Mouse (Mus musculus) neural tube, embryonic 15.5 days (tissue): ENCODE measurements around the gene Rassf3. TPM values are rescaled to one million over a fixed set of nuclear protein-coding genes. Genes with fewer than 3 reads are reported as not detected.

ENCODE experiments used
- ATAC-seq: fragments of 200-750 bp; cut with Nextera tagmentation; 2 replicates; pipeline ENCODE4 v1.8.0; 2017; ENCODE audit warnings: mild to moderate bottlenecking, moderate TSS enrichment, moderate library complexity; ENCODE audit not compliant: low FRiP score
- H3K27ac ChIP-seq: fragments of 300-500 bp; sonication (generic); replicated peaks from 2 replicates; pipeline ENCODE4 v1.5.1; 2015; ENCODE audit warnings: mild to moderate bottlenecking, inconsistent platforms
- H3K27me3 ChIP-seq: fragments of 300-500 bp; sonication (generic); replicated peaks from 2 replicates; pipeline ENCODE4 v1.6.1; 2015; ENCODE audit warnings: inconsistent platforms
- H3K36me3 ChIP-seq: fragments of 300-500 bp; sonication (generic); 2 replicates; pipeline ENCODE4 v1.6.1; 2015; ENCODE audit warnings: inconsistent platforms
- H3K4me1 ChIP-seq: fragments of 300-500 bp; sonication (generic); 2 replicates; pipeline ENCODE4 v1.6.1; 2015; ENCODE audit warnings: inconsistent platforms
- H3K4me2 ChIP-seq: fragments of 300-500 bp; sonication (generic); 2 replicates; pipeline ENCODE4 v1.6.1; 2015; ENCODE audit warnings: inconsistent platforms, mild to moderate bottlenecking, moderate library complexity
- H3K4me3 ChIP-seq: fragments of 300-500 bp; sonication (generic); replicated peaks from 2 replicates; pipeline ENCODE4 v1.5.1; 2015; ENCODE audit warnings: mild to moderate bottlenecking, inconsistent platforms
- H3K9ac ChIP-seq: fragments of 300-500 bp; sonication (generic); replicated peaks from 2 replicates; pipeline ENCODE4 v1.6.1; 2015; ENCODE audit warnings: mild to moderate bottlenecking, inconsistent platforms
- H3K9me3 ChIP-seq: fragments of 300-500 bp; sonication (generic); replicated peaks from 2 replicates; pipeline ENCODE4 v1.6.1; 2016; ENCODE audit warnings: inconsistent platforms
- WGBS: fragments of 180-500 bp; shearing (Covaris S2); methylation state at CpG from one replicate; pipeline ENCODE4 v1.1.7; 2015; ENCODE audit warnings: mixed read lengths; 5-methylcytosine and 5-hydroxymethylcytosine counted together
- polyA plus RNA-seq: library from polyadenylated mRNA; unstranded; fragments of >200 nt; fragmentation: Nextera tagmentation; extraction: Ambion mirVana; gene quantifications from 2 replicates; pipeline ENCODE4 v1.2.1, GENCODE M21; 2015

The Rassf3 gene
- polyA plus RNA-seq, 1 experiment from 2014 or later = 6.7 TPM

DNA sequence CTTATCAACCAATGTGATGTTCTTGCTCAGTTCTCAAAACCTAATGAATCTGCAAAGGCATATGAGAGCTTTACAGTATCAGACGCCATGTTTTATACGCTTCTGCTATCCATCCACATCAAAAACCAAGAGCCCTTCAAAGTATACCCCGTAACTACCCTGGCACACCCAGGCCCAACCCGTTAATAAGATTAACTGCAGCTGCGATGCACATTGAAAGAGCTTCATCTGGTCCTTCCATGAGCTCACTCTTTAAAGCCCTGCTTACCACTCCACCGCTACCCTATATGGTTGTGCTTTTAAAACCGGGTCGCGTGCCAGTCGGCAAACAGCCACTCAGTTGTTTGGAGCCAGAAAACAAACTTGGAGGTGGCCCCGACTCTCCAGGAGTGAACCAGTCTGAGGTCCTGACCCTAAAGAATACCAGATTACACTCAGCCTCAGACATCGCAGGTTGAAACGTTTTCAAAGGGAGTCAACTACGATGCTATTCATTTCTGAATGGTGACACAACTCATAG is 50.6 kb downstream of the Rassf3 start:
- 86% methylated on average over 14 of the region's 14 CpGs for WGBS
- Histone ChIP-seq H3K9ac (no peak overlapping the region), H3K27ac (no peak overlapping the region), H3K4me3 (no peak overlapping the region), H3K4me2 (no peak overlapping the region), H3K27me3 (no peaks in the 10 kb centered on the region), H3K4me1 (peaks cover 56% of the 10 kb centered on the region), H3K9me3 (no peaks in the 10 kb centered on the region), H3K36me3 (no peaks in the 10 kb centered on the region)
- ATAC-seq = no peak

DNA sequence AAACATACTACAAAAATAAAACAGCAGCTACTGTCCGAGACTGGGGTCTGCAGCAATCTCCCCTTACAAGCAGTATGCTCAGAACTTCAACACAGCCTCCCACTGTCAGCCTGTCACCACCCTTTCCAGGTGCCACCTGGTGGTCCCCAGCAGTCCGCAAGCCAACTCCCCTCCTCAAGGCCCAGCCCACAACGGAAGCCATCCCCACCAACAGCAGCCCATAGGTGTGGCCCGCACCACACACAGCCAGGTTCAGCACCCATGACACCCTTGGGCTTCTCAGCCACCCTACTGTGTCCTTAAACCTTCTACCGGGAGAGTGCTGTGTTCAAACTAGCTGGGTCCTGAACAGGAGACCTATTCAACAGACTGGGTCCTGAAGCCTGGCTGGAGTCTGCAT is 51.1 kb downstream of the Rassf3 start:
- H3K27ac ChIP-seq = no peak overlapping the region
- ATAC-seq = no peak
- no peaks in the 10 kb centered on the region for H3K9me3 ChIP-seq
- no peak overlapping the region for H3K4me2 ChIP-seq
- H3K36me3 ChIP-seq = no peaks in the 10 kb centered on the region
- H3K4me3 ChIP-seq = no peak overlapping the region
- peaks cover 56% of the 10 kb centered on the region for H3K4me1 ChIP-seq
- 88% methylated on average over 5 of the region's 5 CpGs for WGBS
- H3K9ac ChIP-seq = no peak overlapping the region
- H3K27me3 ChIP-seq = no peaks in the 10 kb centered on the region

- peaks cover 56% of the 10 kb centered on the region for H3K4me1 ChIP-seq
- H3K4me2 ChIP-seq = no peak overlapping the region
- H3K27ac ChIP-seq = peak overlapping the region; percentile 81
- no peak overlapping the region for H3K4me3 ChIP-seq
- H3K27me3 ChIP-seq = no peaks in the 10 kb centered on the region
- H3K36me3 ChIP-seq = no peaks in the 10 kb centered on the region
- no peak overlapping the region for H3K9ac ChIP-seq
- 60% methylated on average over 3 of the region's 3 CpGs for WGBS
- H3K9me3 ChIP-seq = no peaks in the 10 kb centered on the region
- no peak for ATAC-seq
Observed at GRCm38 (mm10) chr10:121424455-121424854, 51.7 kb downstream of the Rassf3 start.

DNA sequence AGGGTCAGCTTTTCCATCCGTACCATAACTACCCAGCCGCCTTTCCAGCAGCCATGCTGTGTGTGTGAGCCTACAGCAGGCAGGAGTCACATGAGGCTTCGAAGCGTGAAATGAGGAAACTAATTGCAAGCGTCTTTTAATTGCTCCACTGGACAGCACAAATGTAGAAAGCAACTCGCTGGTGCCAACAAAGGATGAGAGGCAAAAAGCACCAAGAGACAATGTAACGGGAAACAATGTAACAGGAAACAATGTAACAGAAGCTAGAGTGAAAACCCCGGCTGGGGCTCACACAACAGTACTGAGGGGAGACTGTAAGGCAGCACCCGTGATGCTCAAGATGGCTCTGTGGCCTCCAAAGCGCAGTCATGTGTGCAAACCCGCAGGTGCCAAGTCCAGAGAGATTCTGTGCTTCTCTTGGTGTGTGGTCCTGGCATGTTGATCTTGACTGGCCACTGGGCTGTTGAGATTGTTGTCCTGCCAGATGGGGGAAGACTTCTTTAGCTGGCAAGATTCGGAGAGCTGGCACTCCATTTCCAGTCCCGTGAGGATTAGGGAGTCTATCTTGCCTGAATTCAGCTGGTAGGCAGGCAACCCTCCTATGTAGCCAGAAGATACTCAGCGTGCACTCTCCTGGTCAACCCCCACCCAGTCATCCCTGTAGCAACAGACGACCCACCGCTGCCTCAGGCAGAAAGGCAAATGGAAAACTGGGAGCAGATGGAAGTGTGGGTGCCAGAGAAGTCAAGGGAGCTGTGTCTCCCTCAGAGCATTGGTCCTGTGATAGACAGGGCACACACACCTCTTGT is 52.4 kb downstream of the Rassf3 start:
- Histone ChIP-seq H3K27ac (peak overlapping the region; percentile 81), H3K9ac (no peak overlapping the region), H3K36me3 (no peaks in the 10 kb centered on the region), H3K4me1 (peaks cover 52% of the 10 kb centered on the region), H3K4me3 (no peak overlapping the region), H3K9me3 (no peaks in the 10 kb centered on the region), H3K4me2 (peak overlapping the region; percentile 17; the same call in 1 of the 2 replicates), H3K27me3 (no peaks in the 10 kb centered on the region)
- peak; percentile 39 for ATAC-seq
- WGBS = 26% methylated on average over 16 of the region's 16 CpGs

DNA sequence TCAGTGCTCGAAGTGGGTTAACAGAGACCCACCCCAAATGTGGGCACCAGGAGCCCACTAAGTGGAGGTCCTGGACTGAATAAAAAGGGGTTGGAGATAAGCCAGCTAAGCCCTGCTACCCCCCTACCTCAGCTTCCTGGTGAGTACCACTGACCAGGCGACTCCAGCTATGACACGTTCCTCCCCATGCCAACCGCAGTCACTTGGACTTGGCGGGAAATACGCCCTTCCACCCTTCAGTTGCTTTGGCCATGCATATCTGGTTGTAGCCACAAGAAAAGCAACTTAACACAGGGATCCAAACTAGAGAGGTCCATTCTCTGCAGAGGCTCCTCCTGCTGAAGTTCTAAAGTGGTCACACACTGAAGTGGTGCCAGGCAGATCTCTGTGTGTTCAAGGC is 53.9 kb downstream of the Rassf3 start:
- no peak for ATAC-seq
- no peaks in the 10 kb centered on the region for H3K36me3 ChIP-seq
- H3K9ac ChIP-seq = no peak overlapping the region
- no peak overlapping the region for H3K4me2 ChIP-seq
- WGBS = 86% methylated on average over 6 of the region's 6 CpGs
- no peak overlapping the region; the same call in 1 of the 2 replicates for H3K27ac ChIP-seq
- peaks cover 46% of the 10 kb centered on the region for H3K4me1 ChIP-seq
- H3K9me3 ChIP-seq = no peaks in the 10 kb centered on the region
- no peak overlapping the region for H3K4me3 ChIP-seq
- H3K27me3 ChIP-seq = no peaks in the 10 kb centered on the region

- Histone ChIP-seq H3K36me3 (no peaks in the 10 kb centered on the region), H3K4me3 (no peak overlapping the region), H3K27ac (no peak overlapping the region), H3K4me1 (peaks cover 46% of the 10 kb centered on the region), H3K4me2 (no peak overlapping the region), H3K27me3 (no peaks in the 10 kb centered on the region), H3K9ac (no peak overlapping the region), H3K9me3 (no peaks in the 10 kb centered on the region)
- ATAC-seq = no peak
- 91% methylated on average over 11 of the region's 11 CpGs for WGBS
Observed at GRCm38 (mm10) chr10:121421657-121422290, 54.4 kb downstream of the Rassf3 start.

- Histone ChIP-seq H3K27me3 (no peaks in the 10 kb centered on the region), H3K4me2 (no peak overlapping the region), H3K36me3 (no peaks in the 10 kb centered on the region), H3K9ac (no peak overlapping the region), H3K9me3 (no peaks in the 10 kb centered on the region), H3K4me3 (no peak overlapping the region), H3K27ac (no peak overlapping the region), H3K4me1 (peaks cover 43% of the 10 kb centered on the region)
- no peak for ATAC-seq
- WGBS = 41% methylated on average over 9 of the region's 9 CpGs
Observed at GRCm38 (mm10) chr10:121421023-121421422, 55.1 kb downstream of the Rassf3 start.

- H3K36me3 ChIP-seq = no peaks in the 10 kb centered on the region
- 0 out of 2 replicates have a peak overlapping the region, but pooled peaks have one; percentile 2 for H3K27ac ChIP-seq
- H3K9me3 ChIP-seq = no peaks in the 10 kb centered on the region
- H3K27me3 ChIP-seq = no peaks in the 10 kb centered on the region
- H3K9ac ChIP-seq = no peak overlapping the region
- H3K4me1 ChIP-seq = peaks cover 42% of the 10 kb centered on the region
- H3K4me3 ChIP-seq = no peak overlapping the region
- ATAC-seq = peak; percentile 31; the same call in 1 of the 2 replicates
- no peak overlapping the region for H3K4me2 ChIP-seq
- 41% methylated on average over 22 of the region's 22 CpGs for WGBS
Observed at GRCm38 (mm10) chr10:121419640-121420470, 56.3 kb downstream of the Rassf3 start.

GRCm38 (mm10) chr10:121418835-121419234 is 57.3 kb downstream of the Rassf3 start:
- 77% methylated on average over 14 of the region's 14 CpGs for WGBS
- no peak overlapping the region for H3K27ac ChIP-seq
- H3K27me3 ChIP-seq = no peaks in the 10 kb centered on the region
- no peak for ATAC-seq
- H3K36me3 ChIP-seq = no peaks in the 10 kb centered on the region
- H3K4me2 ChIP-seq = no peak overlapping the region
- peaks cover 35% of the 10 kb centered on the region for H3K4me1 ChIP-seq
- no peak overlapping the region for H3K4me3 ChIP-seq
- H3K9me3 ChIP-seq = no peaks in the 10 kb centered on the region
- no peak overlapping the region for H3K9ac ChIP-seq

DNA sequence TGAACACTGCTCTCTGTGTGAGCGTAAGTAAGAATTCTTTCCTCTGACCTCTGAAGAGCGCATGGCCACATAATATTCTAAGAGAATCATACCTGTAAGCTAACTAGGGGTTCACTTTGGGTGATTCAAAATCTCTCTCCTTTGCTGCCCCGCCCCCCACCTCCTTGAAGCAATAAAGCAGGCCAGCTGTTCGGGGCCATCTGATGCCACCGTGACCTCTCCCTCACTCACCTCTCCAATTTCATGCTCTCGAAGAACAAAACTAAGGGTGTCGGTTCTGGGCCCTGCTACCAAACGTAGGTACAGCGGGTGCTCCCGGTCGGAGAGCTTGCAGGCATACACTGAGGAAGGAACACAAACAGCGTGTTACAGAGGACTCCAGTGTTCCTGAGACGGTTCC is 62.0 kb downstream of the Rassf3 start:
- Histone ChIP-seq H3K36me3 (no peaks in the 10 kb centered on the region), H3K4me2 (no peak overlapping the region), H3K4me3 (no peak overlapping the region), H3K27me3 (no peaks in the 10 kb centered on the region), H3K4me1 (peaks cover 3% of the 10 kb centered on the region; the same call in 1 of the 2 replicates), H3K27ac (no peak overlapping the region), H3K9ac (no peak overlapping the region), H3K9me3 (no peaks in the 10 kb centered on the region)
- WGBS = 85% methylated on average over 13 of the region's 13 CpGs
- no peak for ATAC-seq

GRCm38 (mm10) chr10:121412824-121413223 is 63.3 kb downstream of the Rassf3 start:
- H3K36me3 ChIP-seq = no peaks in the 10 kb centered on the region
- WGBS = 86% methylated on average over 17 of the region's 17 CpGs
- H3K27me3 ChIP-seq = no peaks in the 10 kb centered on the region
- H3K4me1 ChIP-seq = peaks cover 3% of the 10 kb centered on the region; the same call in 1 of the 2 replicates
- H3K9me3 ChIP-seq = no peaks in the 10 kb centered on the region
- no peak overlapping the region for H3K27ac ChIP-seq
- no peak overlapping the region for H3K9ac ChIP-seq
- H3K4me3 ChIP-seq = no peak overlapping the region
- no peak for ATAC-seq
- H3K4me2 ChIP-seq = no peak overlapping the region
